Mouse (Mus musculus): Measurements from ENCODE around the gene Rbm45. TPM values are rescaled to one million over a fixed set of nuclear protein-coding genes. Genes with fewer than 3 reads are reported as not detected.

The Rbm45 gene
- polyA plus RNA-seq, 1 experiment: 5.3 TPM

DNA sequence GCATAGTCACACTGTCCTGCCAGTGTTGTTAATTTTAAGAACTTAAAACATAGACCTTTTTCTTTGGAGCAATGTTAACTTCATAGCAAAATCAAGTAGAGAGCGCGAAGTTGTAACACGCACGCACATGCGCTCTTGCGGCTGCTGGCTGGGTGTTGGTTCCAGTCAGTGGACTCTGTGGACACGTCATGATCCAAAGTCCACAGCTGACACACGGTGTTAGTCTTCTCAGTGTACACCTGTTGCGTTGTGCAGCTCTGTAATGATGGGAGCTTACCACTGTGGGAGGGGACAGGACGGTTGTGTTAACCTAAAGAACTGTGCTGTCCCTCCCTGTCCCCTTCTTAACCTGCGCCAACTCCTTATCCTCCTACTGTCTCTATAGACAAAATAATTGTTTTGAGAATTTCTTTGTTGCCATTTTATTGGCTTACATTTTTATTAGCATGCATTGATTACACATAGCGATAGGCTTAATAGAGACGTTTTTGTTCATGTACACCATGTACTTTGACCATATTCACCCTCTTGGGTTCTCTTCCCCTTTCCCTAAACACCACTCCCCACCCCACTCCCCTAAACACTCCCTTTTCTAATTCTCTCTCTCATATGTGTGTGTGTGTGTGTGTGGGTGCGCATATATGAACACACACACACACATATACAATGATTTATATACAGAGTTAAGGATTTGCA, 47.8 kb downstream of the Rbm45 start:
- H3K27me3 ChIP-seq (replicated peaks): no peaks in the 10 kb centered on the region
- H3K4me1 ChIP-seq: no peaks in the 10 kb centered on the region
- H3K4me3 ChIP-seq (replicated peaks): no peak overlapping the region
- no peaks in the 10 kb centered on the region for H3K9me3 ChIP-seq
- no peak for TF ChIP-seq FLI1 (IDR thresholded peaks at IDR 0.05; ENCODE audit: low read length)
- TF ChIP-seq GATA1 (IDR thresholded peaks at IDR 0.05; ENCODE audit: borderline replicate concordance, low read length): no peak
- no peaks in the 10 kb centered on the region for H3K36me3 ChIP-seq (replicated peaks; ENCODE audit: low read length)

- Histone ChIP-seq H3K4me3 (replicated peaks) (no peak overlapping the region), H3K36me3 (replicated peaks; ENCODE audit: low read length) (no peaks in the 10 kb centered on the region), H3K9me3 (no peaks in the 10 kb centered on the region), H3K4me1 (no peaks in the 10 kb centered on the region), H3K27me3 (replicated peaks) (no peaks in the 10 kb centered on the region)
- no peak for TF ChIP-seq FLI1 (IDR thresholded peaks at IDR 0.05; ENCODE audit: low read length)
Measured at GRCm38 (mm10) chr2:76418142-76418518, 48.3 kb downstream of the Rbm45 start.

DNA sequence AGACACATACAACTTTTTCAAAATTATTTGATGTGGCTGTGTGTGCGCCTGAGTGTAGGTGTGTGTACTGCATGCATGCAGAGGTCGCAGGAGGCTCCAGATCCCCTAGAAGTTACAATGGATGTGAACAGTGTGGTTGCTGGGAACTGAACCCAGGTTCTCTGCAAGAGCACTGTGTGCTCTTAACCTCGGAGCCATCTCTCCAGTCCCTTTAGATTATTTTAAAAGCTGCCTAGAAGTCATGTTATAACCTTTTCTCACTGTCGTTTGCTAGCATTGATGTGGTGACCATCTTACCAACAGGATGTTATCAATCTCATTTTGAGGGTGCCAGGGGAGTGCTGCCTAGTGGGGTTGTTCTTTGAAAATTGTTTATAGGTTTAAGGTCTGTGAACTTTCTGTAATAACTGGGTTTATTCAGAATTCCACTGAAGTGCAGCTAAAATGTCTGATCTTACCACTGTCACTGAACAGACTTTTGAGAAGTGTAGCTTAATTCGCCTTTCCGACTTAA, 51.7 kb downstream of the Rbm45 start:
- no peaks in the 10 kb centered on the region for H3K36me3 ChIP-seq (replicated peaks; ENCODE audit: low read length)
- no peaks in the 10 kb centered on the region for H3K27me3 ChIP-seq (replicated peaks)
- H3K4me1 ChIP-seq: no peaks in the 10 kb centered on the region
- TF ChIP-seq FLI1 (IDR thresholded peaks at IDR 0.05; ENCODE audit: low read length): no peak
- no peak for TF ChIP-seq GATA1 (IDR thresholded peaks at IDR 0.05; ENCODE audit: borderline replicate concordance, low read length)
- H3K4me3 ChIP-seq (replicated peaks): no peak overlapping the region
- no peaks in the 10 kb centered on the region for H3K9me3 ChIP-seq

GRCm38 (mm10) chr2:76426816-76427215, 57.0 kb downstream of the Rbm45 start:
- no peak overlapping the region for H3K4me3 ChIP-seq (replicated peaks)
- H3K27me3 ChIP-seq (replicated peaks): no peaks in the 10 kb centered on the region
- TF ChIP-seq GATA1 (IDR thresholded peaks at IDR 0.05; ENCODE audit: borderline replicate concordance, low read length) (no peak), FLI1 (IDR thresholded peaks at IDR 0.05; ENCODE audit: low read length) (no peak)
- no peaks in the 10 kb centered on the region for H3K36me3 ChIP-seq (replicated peaks; ENCODE audit: low read length)
- H3K4me1 ChIP-seq: no peaks in the 10 kb centered on the region
- no peaks in the 10 kb centered on the region for H3K9me3 ChIP-seq

GRCm38 (mm10) chr2:76429318-76429717, 59.5 kb downstream of the Rbm45 start:
- Histone ChIP-seq H3K9me3 (no peaks in the 10 kb centered on the region), H3K4me1 (no peaks in the 10 kb centered on the region), H3K4me3 (replicated peaks) (no peak overlapping the region), H3K36me3 (replicated peaks; ENCODE audit: low read length) (no peaks in the 10 kb centered on the region), H3K27me3 (replicated peaks) (no peaks in the 10 kb centered on the region)
- TF ChIP-seq FLI1 (IDR thresholded peaks at IDR 0.05; ENCODE audit: low read length) (no peak), GATA1 (IDR thresholded peaks at IDR 0.05; ENCODE audit: borderline replicate concordance, low read length) (no peak)

DNA sequence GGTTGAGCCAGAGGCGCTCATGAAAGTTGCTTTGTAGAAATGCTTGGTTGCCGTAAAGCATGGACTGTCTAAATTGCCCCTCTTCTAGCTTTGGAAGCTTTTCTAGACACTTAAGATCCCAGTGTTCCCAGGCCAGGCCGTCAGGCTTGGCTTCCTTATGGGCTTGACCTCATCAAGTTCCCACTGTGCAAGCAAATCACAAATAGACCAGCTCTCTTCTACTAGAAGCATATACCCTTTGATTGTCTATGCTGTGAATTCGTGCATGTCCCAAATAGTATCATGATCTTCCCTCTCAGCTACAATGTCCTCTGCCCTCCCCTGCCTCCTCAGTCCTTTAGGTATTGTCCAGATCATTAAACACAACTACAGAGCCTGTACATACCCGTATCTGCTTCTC, 60.1 kb downstream of the Rbm45 start:
- H3K4me1 ChIP-seq: no peaks in the 10 kb centered on the region
- H3K27me3 ChIP-seq (replicated peaks): no peaks in the 10 kb centered on the region
- H3K36me3 ChIP-seq (replicated peaks; ENCODE audit: low read length): no peaks in the 10 kb centered on the region
- H3K9me3 ChIP-seq: no peaks in the 10 kb centered on the region
- no peak overlapping the region for H3K4me3 ChIP-seq (replicated peaks)
- no peak for TF ChIP-seq GATA1 (IDR thresholded peaks at IDR 0.05; ENCODE audit: borderline replicate concordance, low read length)
- TF ChIP-seq FLI1 (IDR thresholded peaks at IDR 0.05; ENCODE audit: low read length): no peak

DNA sequence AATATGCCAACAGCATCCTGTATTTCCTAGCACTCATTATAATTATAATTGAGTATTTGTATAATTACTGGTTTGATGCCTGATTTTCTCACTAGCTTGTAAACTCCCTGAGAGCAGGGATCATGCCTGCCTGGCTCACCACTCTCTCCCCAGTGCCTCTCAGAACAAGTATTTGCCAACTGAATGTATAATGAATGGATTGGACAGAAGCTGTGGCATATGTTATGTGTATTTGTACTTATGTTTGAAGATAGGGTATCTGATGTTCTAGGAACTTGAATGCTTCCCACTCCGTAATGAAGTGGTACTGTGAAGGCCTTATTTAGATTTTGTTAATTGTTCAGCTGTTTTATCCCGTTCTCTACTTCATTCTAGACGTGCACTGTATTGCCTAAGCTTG, 60.8 kb downstream of the Rbm45 start:
- Histone ChIP-seq H3K27me3 (replicated peaks) (no peaks in the 10 kb centered on the region), H3K4me3 (replicated peaks) (no peak overlapping the region), H3K36me3 (replicated peaks; ENCODE audit: low read length) (no peaks in the 10 kb centered on the region), H3K9me3 (no peaks in the 10 kb centered on the region), H3K4me1 (no peaks in the 10 kb centered on the region)
- no peak for TF ChIP-seq GATA1 (IDR thresholded peaks at IDR 0.05; ENCODE audit: borderline replicate concordance, low read length)

Other genes with a start within 250 kb of the Rbm45 start
- gene Pde11a, start 31.2 kb upstream of the Rbm45 start, polyA plus RNA-seq (2012; ENCODE audit: insufficient read depth, low replicate concordance): not detected in 2 replicates
- gene Cyct, start 9.5 kb upstream of the Rbm45 start, polyA plus RNA-seq (2012; ENCODE audit: insufficient read depth, low replicate concordance): not detected in 2 replicates
- not detected in 2 replicates for gene Osbpl6, start 36.5 kb downstream of the Rbm45 start, polyA plus RNA-seq (2012; ENCODE audit: insufficient read depth, low replicate concordance)